Mouse (Mus musculus): ENCODE data around the gene Stoml1.

DNA sequence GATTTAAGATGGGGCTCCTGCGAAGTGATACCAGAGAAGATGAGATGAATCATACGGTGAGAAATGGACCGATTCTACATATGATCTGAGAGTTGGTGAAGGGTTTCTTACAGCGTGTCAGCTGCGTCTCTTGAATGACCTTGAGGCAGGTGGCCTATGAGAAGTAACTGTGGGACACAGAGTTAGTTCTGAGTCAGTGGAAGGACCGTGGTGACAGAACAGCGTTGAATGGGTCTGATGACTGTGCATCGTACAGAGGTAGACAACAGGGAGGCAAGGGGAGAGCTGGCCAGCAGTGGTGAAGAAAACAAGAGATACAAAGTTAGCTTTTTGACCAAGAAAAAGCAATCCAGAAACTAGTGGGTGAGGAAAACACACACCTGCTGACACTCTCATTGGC, 2.6 kb upstream of the Stoml1 start:
- TF ChIP-seq CTCF (IDR thresholded peaks at IDR 0.05; ENCODE audit: extremely low read depth, insufficient read length, insufficient replicate concordance, low read depth, low read length), result no peak
- no peak for TF ChIP-seq POLR2A (IDR thresholded peaks at IDR 0.05; ENCODE audit: low read depth, low read length)
